Mouse (Mus musculus) limb, embryonic 14.5 days (tissue): ENCODE data around the gene Cdk11b. TPM values are rescaled to one million over a fixed set of nuclear protein-coding genes. Genes with fewer than 3 reads are reported as not detected.

ENCODE experiments used
- ATAC-seq: fragments of 200-750 bp; cut with Nextera tagmentation; 2 replicates; pipeline ENCODE4 v1.8.0; 2017; ENCODE audit warnings: low read depth, moderate number of reproducible peaks, moderate TSS enrichment; ENCODE audit not compliant: low FRiP score
- DNase-seq: peaks from one replicate; pipeline ENCODE4 v3.0.0-alpha.2; 2015; ENCODE audit warnings: low spot score
- H3K27ac ChIP-seq: fragments of 300-500 bp; sonication (generic); replicated peaks from 2 replicates; pipeline ENCODE4 v1.5.1; 2014; ENCODE audit warnings: low read depth, mild to moderate bottlenecking, low read length, moderate library complexity, mixed read lengths
- H3K27me3 ChIP-seq: fragments of 300-500 bp; sonication (generic); 2 replicates; pipeline ENCODE4 v1.6.1; 2014; ENCODE audit warnings: low read length, mixed read lengths; ENCODE audit not compliant: control insufficient read depth, insufficient read depth
- H3K36me3 ChIP-seq: fragments of 300-500 bp; sonication (generic); 2 replicates; pipeline ENCODE4 v1.6.1; 2014; ENCODE audit warnings: mild to moderate bottlenecking, low read length, moderate library complexity, mixed read lengths; ENCODE audit not compliant: control insufficient read depth, insufficient read depth
- H3K4me1 ChIP-seq: fragments of 300-500 bp; sonication (generic); 2 replicates; pipeline ENCODE4 v1.6.1; 2014; ENCODE audit warnings: antibody characterized with exemption, low read length, mixed read lengths; ENCODE audit not compliant: control insufficient read depth, insufficient read depth
- H3K4me2 ChIP-seq: fragments of 300-500 bp; sonication (generic); replicated peaks from 2 replicates; pipeline ENCODE4 v1.6.1; 2014; ENCODE audit warnings: low read depth, mild to moderate bottlenecking, low read length, moderate library complexity; ENCODE audit not compliant: severe bottlenecking
- H3K4me3 ChIP-seq: fragments of 300-500 bp; sonication (generic); replicated peaks from 2 replicates; pipeline ENCODE4 v1.5.1; 2014; ENCODE audit warnings: low read length
- H3K9ac ChIP-seq: fragments of 300-500 bp; sonication (generic); 2 replicates; pipeline ENCODE4 v1.6.1; 2014; ENCODE audit warnings: mild to moderate bottlenecking, low read depth, low read length, moderate library complexity; ENCODE audit not compliant: severe bottlenecking
- H3K9me3 ChIP-seq: fragments of 300-500 bp; sonication (generic); 2 replicates; pipeline ENCODE4 v1.6.1; 2016; ENCODE audit warnings: low read length; ENCODE audit not compliant: control insufficient read depth
- POLR2A ChIP-seq: fragments of 200-500 bp; IDR thresholded peaks from 2 replicates; pipeline ENCODE4 v1.8.0; 2012; ENCODE audit warnings: inconsistent platforms, mild to moderate bottlenecking, moderate library complexity, borderline replicate concordance; ENCODE audit not compliant: insufficient read depth, insufficient read length; ENCODE audit errors: extremely low read depth
- WGBS: fragments of 180-500 bp; shearing (Covaris S2); extraction: QIAGEN DNeasy Blood & Tissue Kit; methylation state at CpG from one replicate; pipeline ENCODE4 v1.1.7; 2014; 5-methylcytosine and 5-hydroxymethylcytosine counted together
- polyA plus RNA-seq, 2 experiments: library from polyadenylated mRNA; depleted of rRNA in 1 of 2; stranded (reverse) in 1 of 2; unstranded in 1 of 2; fragments of >200 nt; fragmentation: Nextera tagmentation in 1 of 2; extraction: Ambion mirVana in 1 of 2; gene quantifications; 2 replicates each; pipeline versions ENCODE4 v1.2.1 to v1.2.3; 2012 to 2014

Gene Cdk11b
- polyA plus RNA-seq (2012; rRNA removed) (45.3 and 65.6 TPM in 2 replicates), polyA plus RNA-seq (2014; fragmentation: Nextera tagmentation; extraction: Ambion mirVana) (53.9 and 60.1 TPM in 2 replicates)

DNA sequence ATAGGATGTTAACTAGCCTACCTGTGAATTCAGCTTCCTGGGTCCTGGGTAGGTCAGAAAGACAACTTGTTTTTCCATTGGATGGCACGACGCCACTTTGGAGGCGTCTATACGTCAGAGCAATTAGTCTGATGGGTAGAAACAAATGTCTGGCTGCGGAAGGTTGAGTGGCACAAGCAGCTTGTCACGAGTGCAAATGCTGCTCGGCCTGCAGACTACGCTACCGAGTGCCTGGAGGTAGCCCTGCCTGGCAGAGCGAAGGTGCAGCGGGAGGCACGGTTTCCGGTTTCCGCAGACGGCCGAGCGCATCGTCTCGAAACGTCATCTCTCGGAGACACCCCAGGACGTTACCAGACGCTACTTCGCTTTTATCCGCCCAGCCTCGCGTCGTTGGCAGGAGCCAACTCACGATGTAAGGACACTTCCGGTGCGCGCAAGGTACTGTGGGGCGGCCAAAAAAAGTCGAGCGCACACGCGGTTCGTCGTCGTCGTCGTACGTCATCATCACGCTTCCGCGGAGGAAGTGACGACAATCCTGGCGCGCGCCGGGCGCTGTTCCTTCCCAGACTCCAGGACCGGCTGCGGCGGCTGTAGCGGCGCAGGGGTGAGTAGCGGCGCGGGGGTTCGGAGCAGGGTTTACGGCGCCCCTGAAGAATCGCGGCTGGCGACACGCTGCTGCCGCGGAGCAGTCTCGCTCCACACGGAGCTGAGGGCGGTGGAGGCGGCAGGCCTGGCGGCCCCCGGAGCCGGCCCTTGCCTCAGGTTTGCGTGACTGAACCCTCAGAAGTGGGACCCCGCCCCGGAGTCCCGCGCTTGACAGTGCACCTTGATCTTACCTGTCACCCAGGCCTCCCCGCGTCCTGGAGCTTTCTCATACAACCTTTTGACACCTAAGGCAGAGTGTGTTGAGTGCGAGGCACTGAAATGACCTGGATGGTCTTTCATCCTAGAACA, at the start of gene Cdk11b:
Gene Cdk11b (plus strand): TSS at position 517 of the 954 bp plus-strand sequence.
- no peaks in the 10 kb centered on the region for H3K27me3 ChIP-seq
- no peaks in the 10 kb centered on the region for H3K9me3 ChIP-seq
- H3K4me2 ChIP-seq: peak within 1 kb of the TSS; percentile 63
- H3K4me3 ChIP-seq: peak within 1 kb of the TSS; percentile 86
- H3K27ac ChIP-seq: peak within 1 kb of the TSS; percentile 92
- peak; percentile 98 for DNase-seq
- peaks cover 47% of the 10 kb centered on the region for H3K36me3 ChIP-seq
- peak; percentile 100 for ATAC-seq
- WGBS: under 1% methylated on average over 74 of the region's 84 CpGs
- peaks cover 6% of the 10 kb centered on the region; the same call in 1 of the 2 replicates for H3K4me1 ChIP-seq
- peak within 1 kb of the TSS; percentile 78 for H3K9ac ChIP-seq
- 0 out of 2 replicates have a peak, but pooled peaks have one; percentile 74 for TF ChIP-seq POLR2A

DNA sequence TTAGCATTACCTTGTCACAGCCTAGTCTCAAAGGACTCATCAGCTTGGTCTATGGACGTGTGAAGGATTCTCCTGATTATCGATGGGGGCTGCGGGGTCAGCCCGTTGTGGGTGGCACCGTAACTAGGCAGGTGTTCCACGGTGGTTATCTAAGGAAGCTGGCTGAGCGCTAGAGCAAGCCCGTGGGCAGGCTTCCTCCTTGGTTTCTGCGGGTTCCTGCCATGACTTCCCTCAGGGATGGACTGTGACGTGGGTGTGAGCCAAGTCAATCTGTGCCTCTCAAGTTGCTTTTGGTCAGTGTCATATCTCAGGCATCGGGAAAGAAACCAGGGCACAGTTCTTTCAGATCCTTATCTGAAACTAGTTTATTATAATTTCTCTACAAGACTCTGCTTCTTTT, 49.7 kb upstream of the Cdk11b start:
- ATAC-seq: no peak
- 88% methylated on average over 11 of the region's 11 CpGs for WGBS

DNA sequence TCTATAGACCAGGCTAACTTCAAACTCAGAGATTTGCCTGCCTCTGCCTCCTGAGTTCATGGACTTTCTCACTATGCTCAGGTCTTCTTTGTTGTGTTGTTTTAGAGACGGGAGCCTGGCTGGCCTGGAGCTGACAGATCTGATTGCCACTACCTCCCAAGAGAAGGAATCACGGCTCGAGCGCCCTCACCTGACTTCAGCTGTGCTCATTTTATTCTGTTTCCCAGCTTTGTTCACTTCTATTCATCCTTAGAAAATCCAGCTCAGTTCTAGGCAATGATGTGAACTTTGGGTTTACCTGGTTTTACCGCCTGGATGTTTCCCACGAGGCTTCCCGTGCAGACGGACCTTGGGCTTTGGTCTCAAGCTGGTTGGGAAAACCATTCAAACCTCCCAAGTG, 49.1 kb upstream of the Cdk11b start:
- peaks cover 30% of the 10 kb centered on the region for H3K36me3 ChIP-seq

More for the DNA sequence above, 49.7 kb upstream of the Cdk11b start:
- no peak for DNase-seq
- Histone ChIP-seq H3K27me3 (no peaks in the 10 kb centered on the region), H3K4me2 (no peak overlapping the region), H3K4me1 (no peaks in the 10 kb centered on the region), H3K27ac (no peak overlapping the region), H3K4me3 (no peak overlapping the region), H3K9ac (no peak overlapping the region), H3K9me3 (no peaks in the 10 kb centered on the region), H3K36me3 (peaks cover 29% of the 10 kb centered on the region)
- no peak for TF ChIP-seq POLR2A

DNA sequence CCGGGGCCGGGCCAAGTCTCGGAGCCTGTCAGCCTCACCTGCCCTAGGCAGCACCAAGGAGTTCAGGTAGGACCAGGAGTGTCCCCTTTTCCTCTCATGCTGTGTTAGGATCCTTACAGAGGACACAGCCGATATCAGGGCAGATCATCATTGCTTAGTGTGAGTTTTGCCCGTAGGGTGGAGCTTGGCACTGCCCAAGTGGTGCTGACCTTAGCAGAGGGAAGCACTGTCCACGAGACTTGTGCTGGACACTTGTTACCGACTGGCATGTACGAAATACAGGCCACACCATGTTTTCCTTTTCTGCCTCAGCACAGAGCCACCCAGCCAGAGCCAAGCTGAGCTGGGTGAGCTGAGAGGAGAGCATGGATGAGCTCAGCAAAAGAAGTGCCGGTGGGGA, 47.5 kb upstream of the Cdk11b start:
- no peak for TF ChIP-seq POLR2A
- Histone ChIP-seq H3K36me3 (peaks cover 36% of the 10 kb centered on the region), H3K9ac (no peak overlapping the region), H3K9me3 (no peaks in the 10 kb centered on the region), H3K4me1 (no peaks in the 10 kb centered on the region), H3K27ac (no peak overlapping the region), H3K4me3 (no peak overlapping the region), H3K27me3 (no peaks in the 10 kb centered on the region), H3K4me2 (no peak overlapping the region)
- no peak for DNase-seq
- 98% methylated on average over 9 of the region's 9 CpGs for WGBS
- ATAC-seq: no peak

More for the DNA sequence above, 49.1 kb upstream of the Cdk11b start:
- H3K4me2 ChIP-seq: no peak overlapping the region
- no peak for DNase-seq
- TF ChIP-seq POLR2A: no peak
- no peak overlapping the region for H3K4me3 ChIP-seq
- no peak overlapping the region for H3K27ac ChIP-seq
- no peak overlapping the region for H3K9ac ChIP-seq
- ATAC-seq: no peak
- H3K27me3 ChIP-seq: no peaks in the 10 kb centered on the region
- 91% methylated on average over 8 of the region's 8 CpGs for WGBS
- no peaks in the 10 kb centered on the region for H3K9me3 ChIP-seq
- H3K4me1 ChIP-seq: no peaks in the 10 kb centered on the region

DNA sequence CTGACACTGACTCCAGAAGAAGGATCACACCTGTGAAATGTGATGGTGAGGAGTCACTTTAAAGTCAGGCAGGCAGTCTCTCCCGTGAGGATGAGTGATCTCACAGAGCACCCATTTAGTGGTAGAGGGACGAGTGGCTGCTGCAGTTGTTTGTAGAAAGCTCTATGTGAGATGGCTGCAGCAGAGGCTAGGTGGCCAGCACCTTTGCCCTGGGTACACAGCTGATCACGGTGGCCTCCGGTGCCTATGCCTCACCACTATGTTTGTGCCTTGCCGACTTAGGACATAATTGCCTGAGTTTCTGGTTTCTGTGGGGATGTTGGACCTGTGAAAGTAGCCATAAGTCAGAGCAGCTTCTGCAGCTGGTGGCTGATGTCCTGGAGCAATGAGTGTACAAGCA, 46.9 kb upstream of the Cdk11b start:
- 84% methylated on average over 5 of the region's 5 CpGs for WGBS
- no peak overlapping the region for H3K9ac ChIP-seq
- no peaks in the 10 kb centered on the region for H3K9me3 ChIP-seq
- DNase-seq (no peak), ATAC-seq (no peak)
- no peaks in the 10 kb centered on the region for H3K27me3 ChIP-seq
- H3K27ac ChIP-seq: no peak overlapping the region
- H3K4me2 ChIP-seq: no peak overlapping the region
- H3K36me3 ChIP-seq: peaks cover 42% of the 10 kb centered on the region
- TF ChIP-seq POLR2A: no peak
- no peak overlapping the region for H3K4me3 ChIP-seq
- no peaks in the 10 kb centered on the region for H3K4me1 ChIP-seq
